Mouse (Mus musculus) kidney, postnatal 4 days (tissue): Measurements from ENCODE around the gene Tm4sf4.
A peak's percentile ranks its signal among the peaks of the same experiment; 100 is the strongest.

Source experiments
- DNase-seq, 2 experiments: peaks; one replicate each; pipeline ENCODE4 v3.0.0; 2021; ENCODE audit warnings: mixed read lengths in 2 of 2

Tm4sf4 gene

DNA sequence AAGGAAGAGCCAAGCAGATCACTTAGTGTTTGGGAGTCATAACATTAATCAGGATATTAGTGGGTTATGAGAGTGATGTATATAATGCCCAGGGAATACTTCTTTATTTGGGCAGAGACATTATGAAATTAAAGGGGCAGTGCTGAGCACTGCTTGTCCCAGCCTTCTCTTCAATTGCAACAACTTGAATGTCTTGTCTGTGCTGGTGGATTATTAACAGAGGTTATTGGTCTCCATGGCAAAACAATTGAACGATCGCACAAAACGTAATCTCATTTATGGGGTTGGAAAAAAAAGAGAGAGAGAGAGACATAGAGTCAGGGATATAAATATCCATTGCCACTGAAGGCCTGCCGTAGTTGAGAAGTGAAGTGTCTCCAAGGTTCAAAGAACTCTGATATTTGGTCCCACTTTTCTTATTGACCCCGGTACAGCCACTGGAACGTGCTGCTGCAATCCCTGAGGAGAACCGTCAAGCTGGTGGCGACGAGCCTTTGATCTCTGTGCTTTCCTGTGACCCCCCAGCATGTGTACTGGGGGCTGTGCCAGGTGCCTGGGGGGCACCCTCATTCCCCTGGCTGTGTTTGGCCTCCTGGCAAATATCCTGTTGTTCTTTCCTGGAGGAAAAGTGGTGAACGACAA, at the start of gene Tm4sf4:
Gene Tm4sf4, plus strand, starts transcription at position 226 of the 642 bp plus-strand sequence.
- no peak for DNase-seq

GRCm38 (mm10) chr3:57386423-57386822, 38.7 kb upstream of the Tm4sf4 start:
- DNase-seq: no peak

- no peak for DNase-seq
Measured at GRCm38 (mm10) chr3:57386895-57387294, 38.2 kb upstream of the Tm4sf4 start.

GRCm38 (mm10) chr3:57387593-57387992, 37.5 kb upstream of the Tm4sf4 start:
- no peak for DNase-seq

- DNase-seq: no peak
Measured at GRCm38 (mm10) chr3:57411535-57411934, 13.6 kb upstream of the Tm4sf4 start.

DNA sequence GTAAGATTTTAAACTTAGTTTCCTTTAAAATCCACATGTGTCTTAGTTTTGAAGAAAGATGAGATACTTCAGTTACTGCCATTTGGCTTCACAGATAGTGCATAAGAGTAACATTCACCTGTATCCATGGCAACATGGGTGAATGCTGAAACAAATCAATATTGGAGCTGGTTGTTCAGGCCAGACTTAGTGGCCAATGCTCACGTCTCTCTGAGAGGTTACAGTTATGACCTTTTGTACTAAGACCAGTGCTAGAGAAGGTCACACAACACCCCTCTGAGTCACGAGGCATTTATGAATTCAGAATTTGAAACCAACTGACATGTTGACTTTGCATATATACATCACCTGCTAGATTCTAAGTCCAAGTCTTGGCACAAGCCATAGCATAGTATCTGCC, 4.9 kb upstream of the Tm4sf4 start:
- DNase-seq: no peak

GRCm38 (mm10) chr3:57420660-57421059, 4.5 kb upstream of the Tm4sf4 start:
- no peak for DNase-seq

GRCm38 (mm10) chr3:57426351-57426750, 1.2 kb downstream of the Tm4sf4 start:
- DNase-seq: no peak

DNA sequence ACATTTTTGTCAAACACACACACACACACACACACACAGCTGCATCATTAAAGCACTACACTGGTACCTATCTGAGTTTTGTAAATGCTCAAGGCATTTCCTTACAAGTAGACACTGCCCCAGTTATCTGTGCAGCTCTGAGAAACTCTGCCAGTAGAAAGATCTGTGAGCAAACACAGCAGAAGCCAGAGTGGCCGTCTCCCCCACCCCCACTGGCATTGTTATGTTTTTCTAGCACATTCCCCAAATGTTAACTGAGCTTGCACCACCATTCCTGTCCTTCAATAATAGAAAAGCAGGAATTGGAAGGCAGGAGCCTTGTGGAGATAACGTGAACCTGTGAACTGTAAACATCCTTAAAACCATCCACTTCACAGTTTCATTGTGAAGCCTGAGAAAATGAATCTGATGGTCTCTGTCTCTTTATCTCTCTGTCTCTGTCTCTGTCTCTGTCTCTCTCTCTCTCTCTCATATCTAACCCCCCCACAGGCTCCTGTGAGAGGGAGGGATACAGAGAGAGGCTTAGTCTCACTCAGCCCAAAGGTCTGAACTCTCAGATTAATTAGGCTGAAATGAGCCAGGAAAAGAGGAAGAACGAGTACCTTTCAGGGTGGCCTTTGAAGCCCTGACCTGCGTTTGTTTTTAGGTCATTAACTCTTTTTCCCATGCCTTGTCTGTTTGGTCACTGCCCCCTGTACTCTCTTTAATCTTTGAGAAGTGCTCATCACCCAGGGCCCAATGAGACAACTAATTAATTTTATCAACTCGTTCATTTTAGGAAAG, 3.8 kb downstream of the Tm4sf4 start:
- peak; percentile 46 to 65 for DNase-seq

DNA sequence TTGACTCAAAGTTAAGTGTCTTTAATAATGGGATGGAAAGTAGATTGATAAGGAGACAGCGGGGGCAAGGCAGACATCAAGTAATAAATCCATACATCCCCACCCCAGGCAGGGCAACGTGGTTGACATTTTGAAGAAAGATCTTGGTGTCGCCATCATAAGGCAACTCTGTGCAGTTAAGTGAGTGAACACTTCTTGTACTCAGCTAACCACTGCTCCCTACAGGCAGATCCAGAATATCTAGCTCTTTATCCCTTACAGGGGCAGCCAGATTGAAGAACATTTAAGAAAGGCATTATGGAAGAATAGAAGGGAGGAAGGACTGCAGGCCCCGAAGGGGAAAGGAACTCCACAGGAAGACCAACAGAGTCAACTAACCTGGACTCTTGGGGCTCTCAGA, 4.4 kb downstream of the Tm4sf4 start:
- DNase-seq: no peak

- DNase-seq: no peak
Measured at GRCm38 (mm10) chr3:57431706-57432105, 6.6 kb downstream of the Tm4sf4 start.

DNA sequence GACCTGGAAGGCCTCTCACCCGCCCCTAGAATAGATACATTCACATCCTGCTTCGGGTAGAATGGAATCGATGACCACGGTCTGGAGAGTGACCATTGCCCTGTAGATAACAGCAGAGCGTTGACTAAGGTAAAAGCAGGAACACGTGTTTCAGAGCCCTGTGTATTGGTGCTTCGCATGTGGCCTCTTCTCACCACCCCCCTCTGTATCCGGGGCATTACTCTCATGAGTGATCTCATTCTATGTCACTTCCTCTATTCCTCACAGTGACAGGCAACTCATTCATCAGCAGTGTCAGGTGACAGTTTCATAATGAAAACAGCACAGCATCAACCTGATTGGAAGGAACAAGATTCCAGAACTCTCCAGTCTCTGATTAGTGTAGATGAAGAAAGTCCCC, 10.2 kb downstream of the Tm4sf4 start:
- DNase-seq: no peak

GRCm38 (mm10) chr3:57440956-57441355, 15.8 kb downstream of the Tm4sf4 start:
- DNase-seq: no peak

DNA sequence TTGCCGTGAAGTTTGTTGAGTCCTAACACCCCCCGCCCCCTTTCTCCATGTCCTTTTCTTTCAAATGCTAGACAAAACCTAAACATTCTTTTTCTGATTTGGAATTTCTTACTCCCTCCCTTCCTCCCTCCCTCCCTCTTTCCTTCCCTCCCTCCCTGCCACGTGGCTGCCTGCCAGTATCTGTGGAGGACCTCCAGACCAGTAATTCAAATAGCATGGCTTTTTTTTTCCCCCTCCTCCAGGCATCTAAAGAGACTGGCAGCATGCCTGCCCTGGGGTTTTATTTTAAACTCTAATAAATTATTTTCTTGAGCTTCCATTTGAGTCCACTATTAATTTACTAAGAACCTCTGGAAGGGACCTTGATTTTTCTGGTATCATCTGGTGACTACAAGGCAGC, 20.6 kb downstream of the Tm4sf4 start:
- DNase-seq: peak; percentile 85 to 89

DNA sequence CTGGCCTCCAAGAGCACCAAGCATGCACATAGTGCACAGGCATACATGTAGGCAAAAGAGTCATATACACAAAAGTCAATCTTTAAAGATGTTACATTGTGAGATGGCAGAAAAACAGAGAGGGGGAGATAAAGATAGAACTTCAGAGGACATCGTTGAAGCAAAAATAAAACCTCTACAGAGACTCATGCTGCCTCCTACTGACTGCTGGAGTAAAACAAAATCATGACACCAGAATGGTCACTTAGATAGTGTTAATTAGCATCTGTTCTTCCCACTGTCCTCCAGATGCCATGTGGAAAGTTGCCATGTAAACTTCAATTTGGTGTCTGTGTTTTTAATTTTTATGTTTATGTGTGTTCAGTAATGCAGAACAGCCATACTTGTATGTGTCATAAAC, 22.8 kb downstream of the Tm4sf4 start:
- no peak for DNase-seq

GRCm38 (mm10) chr3:57448445-57448844, 23.3 kb downstream of the Tm4sf4 start:
- DNase-seq: peak; percentile 79 to 85

DNA sequence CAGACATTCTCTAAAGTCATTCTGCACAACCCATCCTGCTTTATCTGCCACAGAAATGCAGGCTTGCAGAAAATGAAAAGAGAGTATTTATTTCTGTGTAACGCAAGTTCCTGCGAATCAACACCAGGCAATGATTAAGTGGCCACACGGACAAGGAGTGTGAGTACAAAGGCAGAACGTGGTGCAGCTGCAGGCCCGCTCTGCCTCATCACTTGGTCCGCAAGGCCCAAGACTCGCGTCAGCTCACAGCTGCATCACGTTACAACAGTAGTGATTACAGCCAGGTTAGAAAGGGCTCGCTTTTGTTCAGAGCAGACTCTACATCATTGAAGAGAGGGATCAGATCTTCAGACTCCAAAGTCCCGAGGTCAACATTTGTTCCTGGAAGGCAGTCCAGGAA, 33.5 kb downstream of the Tm4sf4 start:
- peak; percentile 37 to 56 for DNase-seq

DNA sequence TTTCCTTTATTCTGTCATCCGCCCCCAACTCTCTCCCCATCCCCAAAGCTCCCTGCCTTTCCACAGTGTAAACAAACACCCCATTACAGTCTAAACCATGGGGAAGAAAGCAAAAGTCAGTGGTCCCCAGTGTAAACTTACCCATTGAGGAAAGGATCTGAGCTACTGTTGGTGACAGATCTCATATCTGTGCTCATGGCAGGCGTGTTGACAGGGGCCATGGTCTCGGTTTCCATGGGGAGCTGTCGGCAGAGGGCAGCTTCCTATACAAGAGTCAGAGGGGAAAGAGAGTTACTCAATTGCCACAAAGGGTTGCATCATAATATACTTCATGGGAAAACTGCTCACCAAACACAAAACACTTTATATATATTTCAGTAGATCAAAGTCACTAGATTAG, 38.2 kb downstream of the Tm4sf4 start:
- DNase-seq: no peak

DNA sequence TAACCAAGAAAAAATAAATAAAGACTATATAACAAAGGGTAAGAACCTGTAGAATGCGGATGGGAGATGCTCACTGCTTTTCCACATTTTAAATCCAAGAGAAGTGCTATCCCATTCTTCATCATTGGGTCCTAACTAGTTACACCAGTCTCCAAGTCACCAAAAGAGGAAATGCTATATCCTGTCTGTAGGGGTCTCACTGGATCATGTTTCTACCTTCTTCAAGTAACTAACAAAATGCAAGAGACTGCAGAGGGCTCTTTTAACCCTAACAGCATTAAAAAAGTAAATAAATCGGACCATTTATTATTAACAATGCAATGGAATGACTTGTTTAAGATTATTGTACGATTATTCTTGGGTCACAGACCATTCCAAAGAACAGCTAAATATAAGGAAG, 41.2 kb downstream of the Tm4sf4 start:
- no peak for DNase-seq

DNA sequence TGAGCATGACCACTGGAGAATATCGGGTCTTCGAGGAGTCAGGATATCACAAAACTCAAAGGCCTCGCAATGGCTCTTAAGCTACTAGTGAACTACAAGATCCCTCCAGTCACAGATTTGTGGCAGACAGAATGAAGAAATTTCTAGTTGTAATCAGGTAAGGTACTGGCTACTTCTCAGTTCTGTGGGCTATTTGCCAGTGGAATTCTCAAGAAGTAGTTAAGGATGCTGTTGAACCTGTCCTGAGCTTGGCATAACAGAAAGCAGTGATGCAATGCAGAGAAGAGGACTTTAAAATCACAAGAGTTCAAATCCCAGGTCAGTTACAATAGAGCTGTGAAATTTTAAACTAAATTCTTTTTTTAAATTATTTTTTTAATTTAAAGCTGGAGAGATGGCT, 44.2 kb downstream of the Tm4sf4 start:
- no peak for DNase-seq

GRCm38 (mm10) chr3:57470326-57470725, 45.2 kb downstream of the Tm4sf4 start:
- peak; percentile 55 to 75 for DNase-seq

DNA sequence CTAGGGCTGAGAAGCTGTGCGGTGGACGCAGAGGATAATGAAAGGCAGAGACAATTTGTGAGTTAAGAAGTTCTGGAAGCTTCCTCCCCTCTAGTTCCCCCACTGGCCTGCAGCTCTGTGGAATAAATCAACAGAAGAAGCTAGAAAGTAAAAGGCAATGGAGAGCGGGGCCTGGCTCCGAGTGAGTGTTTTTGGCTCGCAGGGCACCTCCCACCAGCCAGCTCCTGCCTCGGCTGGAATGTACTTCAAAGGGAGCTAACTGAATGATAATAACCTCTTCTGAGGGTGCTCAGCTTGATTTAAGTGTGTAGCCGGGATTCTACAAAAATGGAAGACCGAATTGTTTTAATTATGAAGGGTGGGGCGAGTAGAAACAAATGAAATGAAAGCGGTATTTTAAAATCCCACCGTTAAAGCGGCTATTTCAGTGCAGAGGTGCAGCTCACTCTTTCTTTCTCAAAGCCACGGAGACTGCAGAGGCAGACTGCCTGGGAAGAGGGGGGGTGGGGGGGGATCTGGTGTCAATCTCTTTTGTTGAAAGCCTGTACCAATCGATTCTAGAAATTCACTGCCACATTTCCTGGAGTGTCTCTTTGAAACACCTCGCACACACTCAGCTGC, 46.0 kb downstream of the Tm4sf4 start:
- peak; percentile 62 to 72 for DNase-seq

DNA sequence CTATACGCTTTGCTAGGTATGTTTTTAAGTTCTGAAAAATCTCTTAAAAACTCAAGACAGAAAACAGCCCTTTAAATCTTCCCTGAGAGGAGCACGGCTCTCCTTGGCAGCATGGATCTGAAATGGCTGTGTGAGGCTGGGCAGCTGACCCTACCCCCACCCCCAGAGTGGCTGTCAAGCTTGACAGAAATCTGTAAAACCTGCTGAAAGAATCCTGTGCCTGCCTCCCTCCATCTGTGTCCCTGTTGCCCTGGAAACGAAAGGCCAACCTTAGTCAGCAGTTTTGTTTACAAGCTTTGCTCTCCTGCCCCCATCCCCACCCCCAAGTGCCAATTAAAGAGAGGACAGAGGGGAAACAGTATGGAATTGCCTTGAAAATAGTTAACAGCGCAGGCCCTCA, 47.3 kb downstream of the Tm4sf4 start:
- DNase-seq: peak; percentile 49 to 62

DNA sequence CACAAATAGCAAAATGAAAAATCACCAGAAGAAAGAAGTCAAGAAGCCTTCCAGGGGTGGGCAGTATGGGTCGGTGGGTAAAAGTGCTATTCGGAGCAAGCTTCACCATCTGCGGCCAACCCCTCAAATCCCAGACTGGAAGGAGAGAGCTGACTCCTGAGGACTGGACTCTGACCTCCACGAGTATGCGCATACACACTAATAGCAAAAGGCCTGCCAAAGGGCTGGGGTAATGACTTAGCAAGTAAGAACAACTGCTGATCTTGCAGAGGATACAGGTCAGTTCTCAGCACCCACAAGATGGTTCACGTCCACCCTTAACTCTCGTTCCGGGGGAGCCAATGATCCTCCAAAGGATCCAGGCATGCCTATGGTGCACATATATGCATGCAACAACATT, 49.3 kb downstream of the Tm4sf4 start:
- DNase-seq: peak in 1 of 2 experiments; percentile 11
